Mouse (Mus musculus) CD8-positive naive resting alpha-beta T cell, adult 2 months (primary cell): ENCODE measurements around the gene Cort.

Source experiments
- DNase-seq, 2 experiments: peaks; one replicate each; pipeline ENCODE4 v3.0.0; 2022; ENCODE audit warnings: low read depth in 2 of 2, low spot score in 2 of 2

Gene Cort

DNA sequence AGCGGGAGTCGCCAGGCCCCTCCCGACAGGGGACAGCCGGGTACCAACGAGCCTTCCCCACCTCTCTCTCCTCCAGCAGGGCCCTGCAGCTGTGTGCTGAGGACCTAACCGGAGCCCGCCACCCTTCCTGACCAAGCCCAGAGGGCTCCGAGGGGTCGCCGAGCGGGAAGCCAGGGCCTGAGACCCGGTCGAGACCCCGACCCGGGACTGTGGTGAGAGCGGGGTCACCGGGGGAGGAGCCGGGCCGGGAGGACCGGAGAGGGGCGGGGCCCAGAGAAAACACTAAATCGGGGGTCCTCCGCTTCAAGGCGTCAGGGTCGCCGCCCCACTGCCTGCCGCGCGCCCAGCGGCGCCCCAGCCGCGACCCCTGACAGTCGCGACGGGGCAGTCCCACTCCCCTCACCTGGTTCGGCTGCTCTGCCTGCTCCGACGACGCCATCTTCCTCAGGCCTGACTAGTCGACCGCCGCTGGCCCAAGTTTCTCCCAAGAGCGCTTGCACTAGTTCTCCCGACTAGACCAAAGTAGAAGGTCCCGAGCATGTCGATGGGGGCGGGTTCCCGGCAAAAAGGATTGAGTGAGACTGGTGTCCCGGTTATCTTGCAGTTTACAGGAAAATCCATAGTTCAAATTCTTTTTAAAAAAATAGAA lies 27.1 kb downstream of the Cort start, which contains the start of gene Pex14:
Pex14 (minus strand) TSS at position 508 of the 649 bp plus-strand sequence.
- DNase-seq = peak; percentile 70 to 84

DNA sequence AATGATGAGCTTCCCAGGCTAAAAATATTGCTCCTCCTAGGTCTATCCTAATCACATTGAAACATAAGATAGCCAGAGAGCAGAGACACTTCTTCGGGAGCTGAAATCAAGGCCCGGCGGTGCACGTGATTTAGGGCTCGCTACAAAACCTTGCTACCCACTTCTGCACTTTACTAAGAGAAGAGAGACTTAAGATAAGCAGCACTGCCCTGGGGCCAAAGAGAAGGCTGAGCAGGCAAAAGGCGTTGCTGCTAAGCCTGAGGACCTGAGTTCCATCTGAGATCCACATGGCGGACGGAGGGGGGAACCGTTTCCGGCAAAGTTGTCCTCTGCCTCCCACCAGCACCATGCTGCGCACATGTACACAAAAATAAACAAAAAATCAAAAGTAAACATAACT lies 28.0 kb downstream of the Cort start:
- DNase-seq = no peak

DNA sequence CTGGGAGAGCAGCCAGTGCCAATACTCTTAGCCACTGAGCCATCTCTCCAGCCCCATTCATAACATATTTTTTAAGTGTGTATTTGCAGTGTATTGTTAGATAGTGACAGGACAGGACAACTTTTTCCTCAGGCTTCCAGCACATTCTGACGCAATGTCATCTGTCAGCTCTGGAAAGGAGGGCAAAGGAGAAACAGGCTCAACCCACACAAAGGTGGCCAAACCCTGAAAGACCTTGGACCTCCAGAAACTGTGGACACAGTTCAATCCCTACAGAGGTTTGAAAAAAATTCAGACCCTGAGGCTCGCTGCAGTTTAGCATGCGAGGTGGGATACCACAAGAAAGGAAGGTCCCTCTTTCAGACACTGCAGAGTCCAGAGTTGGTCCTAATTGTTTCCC lies 28.6 kb downstream of the Cort start:
- DNase-seq = no peak

DNA sequence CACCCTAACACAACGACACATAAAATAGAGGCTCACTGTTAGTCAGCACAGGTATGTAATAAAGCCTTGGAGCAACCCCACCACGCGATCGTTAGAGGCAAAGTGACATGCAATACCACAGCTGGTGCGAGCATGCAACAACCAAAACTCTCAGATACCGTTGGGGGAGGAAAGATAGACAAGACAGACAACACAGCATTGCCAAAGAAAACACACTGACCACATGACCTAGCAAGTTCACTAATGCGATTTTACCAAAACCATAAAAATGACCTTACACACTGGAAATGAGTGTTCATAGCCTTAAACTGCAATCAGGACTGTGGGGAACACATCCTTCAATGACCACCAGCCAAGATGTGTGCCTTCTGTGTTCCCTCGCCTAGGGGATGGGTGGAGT lies 35.2 kb downstream of the Cort start:
- DNase-seq = no peak

DNA sequence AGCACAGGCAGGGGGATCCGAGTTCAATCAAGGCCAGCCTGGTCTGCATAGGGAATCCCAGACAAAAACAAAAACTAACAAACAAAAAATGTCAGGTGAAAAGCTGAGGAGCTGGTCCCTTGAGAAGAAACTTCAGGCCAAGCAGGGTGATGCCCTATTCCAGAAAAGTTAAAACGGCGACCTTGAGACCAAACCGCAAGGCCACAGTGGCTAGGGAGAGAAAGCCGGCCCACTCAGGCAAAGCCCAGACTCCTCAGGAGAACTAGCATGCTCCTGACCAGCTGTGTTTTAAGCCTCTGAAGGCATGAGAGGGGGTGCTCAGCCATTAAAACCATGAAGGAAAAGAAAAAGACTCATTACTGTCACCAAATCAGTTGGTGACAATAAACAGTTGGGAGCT lies 41.2 kb downstream of the Cort start:
- no peak for DNase-seq

DNA sequence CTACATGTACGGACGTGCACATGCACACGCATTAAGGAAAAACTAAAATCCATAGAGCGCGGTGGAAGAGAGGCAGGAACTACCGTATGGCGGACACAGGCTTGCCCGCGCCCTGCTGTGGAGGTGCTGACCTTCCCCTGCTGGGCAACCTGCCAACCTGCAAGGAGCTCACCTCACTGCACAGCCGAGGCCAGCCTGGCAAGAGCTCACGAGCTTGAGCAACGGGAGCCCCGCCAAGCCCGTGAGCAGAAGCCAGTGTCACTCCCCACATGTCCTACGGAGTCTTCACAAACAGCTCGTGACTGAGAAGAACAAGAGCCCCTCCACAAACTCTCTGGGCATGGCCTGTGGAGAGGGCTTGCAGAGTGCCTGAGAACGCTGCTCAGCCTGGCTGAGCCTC lies 45.0 kb downstream of the Cort start:
- DNase-seq = no peak

DNA sequence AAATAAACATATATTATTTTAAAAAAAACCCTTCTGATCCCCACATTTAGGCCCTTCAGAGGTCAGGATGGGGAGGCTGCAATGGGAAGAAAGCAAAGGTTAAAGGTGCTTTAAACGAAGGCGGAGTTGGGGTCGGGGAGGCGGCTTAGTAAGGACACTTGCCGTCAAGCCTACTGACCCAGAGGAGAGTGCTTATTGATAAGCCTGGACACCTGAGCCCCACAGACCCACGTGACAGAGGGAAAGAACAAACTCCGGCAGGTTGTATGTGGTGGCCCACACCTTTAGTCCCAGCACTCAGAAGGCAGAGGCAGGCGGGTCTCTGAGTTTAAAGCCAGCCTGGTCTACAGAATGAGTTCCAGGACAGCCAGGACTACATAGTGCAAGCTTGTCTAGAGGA lies 46.5 kb downstream of the Cort start:
- no peak for DNase-seq

DNA sequence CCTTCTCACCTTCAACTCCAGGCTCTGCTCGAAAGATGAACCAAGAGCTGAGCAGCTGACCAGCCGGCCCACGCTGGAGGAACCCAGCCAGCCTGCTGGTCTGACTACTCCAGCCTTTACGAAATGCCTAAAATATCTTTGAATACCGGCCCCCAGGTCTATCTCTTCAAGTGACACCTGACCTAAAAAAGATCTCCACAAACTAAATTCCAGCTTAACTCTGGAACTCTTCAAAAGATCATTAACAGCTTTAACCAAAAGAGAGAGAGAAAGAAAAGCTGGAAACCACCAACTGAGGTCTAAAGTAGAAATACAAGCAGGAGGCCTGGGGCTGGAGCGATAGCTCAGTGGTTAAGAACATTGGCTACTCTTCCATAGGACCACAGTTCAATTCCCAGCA lies 46.9 kb downstream of the Cort start:
- DNase-seq = no peak

DNA sequence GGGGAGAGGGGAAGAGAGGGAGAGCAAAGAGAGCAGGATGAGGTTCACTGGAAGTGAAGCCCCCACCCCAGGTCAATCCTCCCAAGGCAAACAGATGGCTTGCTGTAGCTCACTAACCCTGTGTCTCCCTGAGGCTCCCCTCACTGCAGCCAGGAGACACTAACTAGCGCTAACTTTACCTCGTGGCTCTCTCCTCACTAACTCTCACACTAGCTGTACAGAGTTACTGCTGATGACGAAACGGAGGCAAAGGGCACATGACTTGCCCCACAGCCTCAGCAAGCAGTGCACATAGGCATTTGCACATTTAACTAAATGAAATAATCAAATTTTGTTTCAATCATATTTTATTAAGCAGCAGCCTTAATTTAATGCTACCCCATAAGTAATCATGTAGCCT lies 48.3 kb downstream of the Cort start:
- no peak for DNase-seq

DNA sequence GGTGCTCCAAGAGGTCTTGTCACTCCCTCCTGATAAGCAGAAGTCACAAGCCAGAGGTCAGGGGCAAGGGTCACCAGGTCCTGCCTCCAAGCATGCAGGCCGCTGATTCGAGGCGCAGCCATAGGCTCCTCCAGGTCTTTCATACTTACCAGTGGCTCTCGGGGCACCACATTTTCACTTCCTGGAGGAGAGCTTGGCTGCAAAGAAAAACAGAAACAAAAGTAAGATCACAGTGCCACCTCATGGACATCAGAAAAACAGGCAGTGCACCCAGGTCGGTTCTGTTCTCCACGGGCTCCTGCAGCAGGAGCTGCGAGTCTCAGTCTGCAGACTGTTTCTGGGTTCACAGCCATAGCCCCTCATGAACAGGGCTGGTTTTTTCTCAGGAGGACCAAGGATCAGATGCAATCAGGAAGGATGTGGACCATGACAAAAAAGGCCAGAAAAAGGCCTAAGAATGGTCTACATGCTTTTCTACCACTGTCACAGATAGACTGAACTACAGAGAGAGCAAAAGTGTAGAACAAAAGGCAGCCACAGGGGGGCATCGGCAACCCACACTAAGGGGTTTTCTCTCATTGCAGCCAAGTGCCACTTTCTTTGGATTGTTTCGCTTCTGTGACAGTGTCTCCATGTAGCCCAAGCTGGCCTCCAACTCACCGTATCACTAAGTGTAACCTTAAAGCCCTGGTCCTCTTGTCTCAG lies 50.5 kb downstream of the Cort start:
- peak; percentile 64 to 77 for DNase-seq

DNA sequence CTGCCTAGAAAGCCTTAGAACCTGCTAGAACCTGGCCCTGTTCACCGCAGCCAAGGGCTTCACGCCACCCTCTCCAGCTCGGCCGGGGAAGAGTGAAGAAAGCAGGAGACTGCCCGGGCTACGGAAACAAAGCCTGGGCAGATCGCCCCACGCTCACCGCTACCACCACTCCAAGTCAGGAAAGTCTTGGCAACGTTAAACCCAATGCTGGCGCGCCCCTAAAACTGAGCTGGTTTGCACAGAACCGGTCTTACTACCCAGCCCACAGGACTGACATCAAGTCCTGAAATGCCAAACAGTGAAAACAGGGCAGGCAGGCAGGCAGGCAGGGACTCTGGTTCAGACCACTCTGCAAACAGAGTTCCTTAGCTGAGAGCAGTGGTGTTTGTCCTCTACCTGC lies 51.5 kb downstream of the Cort start:
- DNase-seq = no peak
